Mouse (Mus musculus) spleen, embryonic (tissue): ENCODE data around the gene Slc35c1.
"Not testable (repeated sequence)": the region's sequence is repeated elsewhere in the genome, so short reads cannot be mapped to it uniquely, and the experiment has no call there.

Experiments used
- CTCF ChIA-PET: fragments of 350-600 bp; sonication (Branson Sonifier 250); formaldehyde crosslinking; loops from one replicate; lab custom pipeline; 2022; lab: Charles Lee

The Slc35c1 gene

DNA sequence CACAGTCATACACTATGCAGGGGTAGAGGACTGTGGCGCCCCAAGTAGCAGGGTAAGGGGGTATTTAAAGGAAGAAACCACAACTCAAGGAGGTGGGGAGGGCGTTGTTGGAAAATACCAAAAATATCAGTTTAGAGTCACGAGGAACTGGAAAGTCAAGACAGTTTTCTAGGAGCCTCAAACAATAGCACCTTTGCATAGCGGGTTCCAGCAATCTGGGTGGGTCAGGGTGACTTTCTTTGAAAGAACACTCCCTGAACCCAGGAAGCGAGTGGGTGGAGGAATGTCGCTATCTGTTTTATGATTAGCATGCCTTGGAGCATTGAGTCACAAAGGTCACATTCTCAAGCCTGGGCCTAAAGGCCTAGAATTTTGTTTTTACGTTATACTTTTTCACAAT, 16.2 kb upstream of the Slc35c1 start:
- CTCF ChIA-PET: not testable (repeated sequence)

DNA sequence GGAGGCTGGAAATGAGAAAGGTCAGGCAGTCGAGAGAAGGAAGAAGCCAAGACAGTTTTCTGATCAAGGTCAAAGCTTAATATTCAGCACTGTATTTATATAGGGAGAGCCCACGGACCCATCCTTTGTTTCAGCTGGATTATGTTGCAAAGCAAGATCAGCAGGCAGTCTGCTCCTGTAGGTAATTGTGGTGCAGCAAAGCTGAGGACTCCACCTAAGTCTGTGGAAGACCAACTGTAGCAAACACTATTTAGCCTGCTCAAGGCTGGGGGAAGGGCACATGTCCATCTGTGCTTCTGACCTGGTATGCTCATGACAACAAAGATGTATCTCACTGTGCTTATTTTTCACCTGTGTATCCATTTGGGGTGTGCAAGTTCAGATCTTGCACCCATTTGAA, 15.4 kb upstream of the Slc35c1 start:
- CTCF ChIA-PET: interaction anchor here (0.8 kb wide), 1 partner anchor 11 kb away, joined by 3 read pairs; no protein-coding TSS in a partner anchor

DNA sequence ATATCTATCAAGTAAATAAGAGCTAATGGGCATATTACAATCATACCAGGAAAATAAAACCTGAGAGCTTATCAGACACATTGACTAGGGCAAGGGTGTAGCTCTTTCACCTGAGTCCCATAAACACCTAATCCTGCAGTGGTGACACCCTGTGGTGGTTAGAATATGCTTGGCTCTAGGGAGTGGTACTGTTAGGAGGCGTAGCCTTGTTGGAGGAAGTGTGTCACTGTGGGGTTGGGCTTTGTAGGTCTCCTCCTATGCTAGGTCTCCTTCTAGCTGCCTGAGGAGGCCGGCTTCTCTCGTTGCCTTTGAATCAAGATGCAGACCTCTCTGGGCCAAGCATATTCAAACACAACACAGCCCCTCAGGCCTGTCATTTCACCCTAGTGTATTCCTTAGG, 14.6 kb upstream of the Slc35c1 start:
- CTCF ChIA-PET: interaction anchor here (0.8 kb wide), 1 partner anchor 12 kb away, joined by 3 read pairs; no protein-coding TSS in a partner anchor

DNA sequence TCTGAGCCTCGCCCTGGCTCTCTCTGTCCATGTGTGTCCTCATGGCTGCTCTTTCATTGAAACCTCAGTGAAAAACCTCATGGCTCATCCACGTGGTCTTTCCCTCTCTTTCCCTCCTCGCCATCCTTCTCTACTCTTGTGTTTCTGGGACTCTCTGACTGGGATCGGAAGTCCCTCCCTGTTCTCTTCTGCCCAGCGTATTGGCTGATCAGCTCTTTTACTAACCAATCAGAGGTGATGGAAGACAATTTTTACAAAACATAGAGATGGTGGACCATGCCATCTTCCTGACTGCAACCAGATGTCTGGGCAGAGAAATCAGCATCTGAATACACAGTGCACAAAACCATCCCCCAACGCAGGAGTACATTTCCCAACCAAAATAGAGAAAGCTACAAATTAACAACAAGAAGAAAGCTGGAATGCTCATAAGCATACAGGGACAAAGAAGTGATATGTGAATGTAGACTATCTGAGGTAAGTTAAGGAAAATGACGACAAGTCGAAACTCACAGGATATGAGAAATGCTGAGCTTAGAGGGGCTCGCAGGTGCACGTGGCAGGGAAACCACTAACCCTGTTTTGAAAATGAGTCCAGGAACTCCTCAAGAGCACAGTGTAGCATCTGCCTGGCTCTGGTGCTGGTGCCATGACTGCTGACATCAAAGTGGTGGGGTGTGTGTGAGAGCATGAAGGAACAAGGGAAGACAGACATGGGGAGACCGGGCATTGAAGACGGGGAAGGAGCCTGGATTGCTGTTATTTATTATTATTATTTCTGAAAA, 11.7 kb upstream of the Slc35c1 start:
- CTCF ChIA-PET: interaction anchor here (0.6 to 0.7 kb wide), 2 partner anchors 10 to 16 kb away, joined by 4 read pairs; no protein-coding TSS in a partner anchor

DNA sequence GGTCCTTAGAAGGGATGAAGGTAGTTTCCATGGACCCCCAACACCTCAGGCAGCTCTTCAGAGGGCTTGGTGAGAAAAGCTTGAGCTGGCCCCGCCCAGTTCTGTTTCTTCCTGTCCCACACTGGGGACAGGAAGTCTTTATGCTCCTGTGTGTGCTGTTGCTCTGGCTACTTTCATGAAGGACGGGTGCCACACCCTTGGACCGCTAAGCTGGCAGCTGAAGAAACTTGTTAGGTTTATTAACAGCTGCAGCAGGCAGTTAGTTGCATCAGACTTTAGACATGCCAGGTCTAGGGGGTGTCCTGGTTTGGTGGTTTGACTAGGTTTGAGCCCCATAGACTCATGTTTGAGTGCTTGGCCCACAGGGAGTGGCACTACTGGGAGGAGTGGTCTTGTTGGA, 4.4 kb upstream of the Slc35c1 start:
- CTCF ChIA-PET: interaction anchor here (0.6 kb wide), 1 partner anchor 675 kb away, joined by 3 read pairs; no protein-coding TSS in a partner anchor

DNA sequence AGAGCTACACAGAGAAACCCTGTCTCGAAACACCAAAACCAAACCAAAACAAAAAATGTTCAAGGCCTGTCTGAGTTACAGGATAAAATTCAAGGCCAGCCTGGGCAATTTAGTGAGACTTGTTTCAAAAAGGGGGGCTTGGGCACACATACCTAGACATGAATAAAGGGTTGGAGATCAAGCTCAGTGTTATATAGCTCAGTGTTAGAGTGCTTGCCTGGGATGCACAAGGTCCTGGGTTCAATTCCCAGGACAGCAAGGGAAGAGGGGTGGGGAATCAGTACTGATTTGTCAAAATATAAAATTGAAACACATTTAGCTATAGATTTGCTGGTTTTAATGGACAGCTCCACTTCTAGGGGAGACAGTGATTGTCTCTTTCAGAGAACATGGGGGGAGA, 877 bp upstream of the Slc35c1 start:
- CTCF ChIA-PET: interaction anchor here (0.6 to 1.5 kb wide), 2 partner anchors 25 to 918 kb away, joined by 3 to 7 read pairs; no protein-coding TSS in a partner anchor

DNA sequence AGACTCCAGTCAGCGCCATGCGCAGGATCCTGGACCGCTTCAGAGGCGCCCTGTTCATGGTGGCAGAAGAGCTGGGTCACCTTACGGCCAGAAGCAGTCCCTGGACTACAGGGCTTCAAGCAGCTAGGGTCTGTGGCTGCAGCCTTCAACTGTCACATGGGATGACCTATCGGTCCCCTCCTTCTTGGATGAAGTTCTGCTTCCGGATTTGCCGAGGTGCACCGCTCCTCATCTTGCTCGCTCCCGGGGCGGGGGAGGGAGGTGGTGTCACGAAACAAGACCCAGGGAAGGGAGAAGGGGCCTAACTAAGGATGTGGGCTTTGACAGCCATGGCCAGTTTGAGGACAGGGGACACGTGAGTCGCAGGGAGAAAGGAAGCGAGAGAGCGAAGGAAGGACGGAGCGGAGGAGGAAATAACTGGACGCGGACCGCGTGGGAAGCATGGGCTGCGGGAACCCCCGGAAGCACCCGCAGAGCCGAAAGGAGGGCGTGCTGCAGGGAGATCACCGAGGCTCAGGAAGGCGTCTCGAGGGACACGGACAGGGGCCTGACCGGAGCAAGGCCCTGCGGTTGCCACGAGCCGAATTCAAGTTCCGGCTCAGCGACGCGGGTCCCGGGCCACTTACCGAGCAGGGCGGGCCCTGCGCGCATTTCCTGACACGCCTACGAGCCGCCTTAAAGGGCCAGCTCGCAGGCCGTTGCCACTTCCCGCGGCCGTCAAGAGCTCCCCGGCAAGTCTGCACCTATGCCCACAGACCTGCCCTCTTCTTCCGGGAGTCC, 1.0 kb downstream of the Slc35c1 start:
- CTCF ChIA-PET: interaction anchor here (0.6 to 1.5 kb wide), 2 partner anchors 21 to 27 kb away, joined by 7 read pairs; no protein-coding TSS in a partner anchor

DNA sequence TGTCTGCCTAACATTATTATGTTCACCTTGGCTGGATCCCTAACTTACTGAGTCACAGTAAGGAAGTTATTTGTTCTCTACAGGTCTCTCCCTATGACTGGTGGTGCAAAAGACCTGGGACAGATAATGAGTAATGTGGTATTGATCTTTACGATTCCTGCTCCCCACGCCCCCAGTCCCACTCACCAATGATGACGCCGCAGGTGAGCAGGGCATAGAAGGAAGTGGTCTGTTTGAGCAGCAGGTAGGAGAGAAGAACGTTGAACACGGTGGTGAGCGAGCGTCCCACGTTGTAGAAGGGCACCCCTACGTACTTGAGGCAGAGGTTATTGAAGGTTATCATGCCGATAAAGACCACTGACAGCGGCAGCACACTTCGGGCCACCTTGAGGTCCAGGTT, 1.9 kb downstream of the Slc35c1 start:
- CTCF ChIA-PET: no interaction called here

DNA sequence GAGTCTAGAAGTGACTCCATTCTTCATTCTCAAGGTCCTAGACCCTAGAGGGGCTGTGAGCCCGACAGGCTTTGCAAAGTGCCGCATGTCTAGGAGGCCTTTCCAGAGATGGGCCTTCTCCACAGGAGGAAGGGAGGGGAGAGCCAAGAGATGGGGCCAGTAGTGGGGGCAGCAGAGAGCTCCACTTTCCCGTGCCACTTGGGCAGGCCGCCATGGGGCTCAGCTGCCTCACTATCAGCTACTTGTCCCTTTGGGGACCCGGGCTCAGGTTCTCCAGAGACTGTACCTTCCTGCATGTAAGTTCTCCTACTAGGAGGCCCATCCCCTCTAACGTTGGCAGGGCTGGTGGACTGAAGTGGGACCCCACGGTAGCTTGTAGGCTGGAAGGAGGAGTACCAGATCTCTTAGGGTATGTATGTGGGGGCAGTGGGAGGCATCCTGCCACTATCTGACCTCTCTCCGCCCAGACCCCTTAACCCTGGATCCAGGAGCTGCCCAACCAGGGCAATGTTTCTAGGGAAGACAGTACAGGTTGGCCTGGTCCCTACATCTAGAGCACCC, 3.3 kb downstream of the Slc35c1 start:
- CTCF ChIA-PET: interaction anchor here (0.5 kb wide), 1 partner anchor 13 kb away, joined by 7 read pairs; no protein-coding TSS in a partner anchor

DNA sequence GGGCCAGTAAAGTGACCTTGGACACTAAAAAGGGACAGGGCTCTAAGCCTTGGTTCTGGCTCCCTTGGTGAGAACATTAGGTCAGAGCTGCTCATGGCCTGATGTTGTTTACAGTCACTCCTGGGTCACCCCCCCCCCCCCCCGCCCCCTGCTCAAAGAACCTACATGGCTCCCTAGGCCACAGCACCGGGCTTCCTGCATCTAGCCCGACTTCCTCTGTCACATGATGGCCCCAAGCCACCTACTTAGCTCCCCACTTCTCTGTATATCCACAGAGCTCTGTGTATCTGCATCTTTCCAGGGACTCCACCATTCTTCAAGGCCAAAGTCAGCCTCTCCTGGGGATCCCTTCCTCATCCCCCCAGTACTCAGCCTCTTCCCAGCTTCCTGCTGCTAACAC, 4.6 kb downstream of the Slc35c1 start:
- CTCF ChIA-PET: interaction anchor here (0.6 kb wide), 1 partner anchor 16 kb away, joined by 4 read pairs; no protein-coding TSS in a partner anchor

DNA sequence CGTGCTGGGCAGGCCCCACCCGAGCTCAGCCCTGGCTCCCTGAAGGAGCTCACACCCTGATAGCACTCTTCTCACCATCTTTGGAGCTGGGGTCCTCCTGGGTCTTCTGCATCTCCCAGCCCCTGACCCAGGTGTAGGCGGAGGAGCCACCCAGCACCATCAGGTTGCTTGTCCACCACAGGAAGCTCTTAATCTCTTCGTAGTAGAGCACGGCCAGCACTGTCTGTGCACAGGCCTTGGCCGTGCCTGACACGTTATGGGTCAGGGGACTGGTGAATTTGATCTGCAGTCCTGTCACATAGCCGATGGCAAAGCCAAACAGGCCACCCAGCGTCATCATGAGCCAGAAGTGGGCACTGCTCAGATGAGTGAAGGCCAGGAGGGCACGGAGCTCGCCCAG, 6.2 kb downstream of the Slc35c1 start:
- CTCF ChIA-PET: no interaction called here

DNA sequence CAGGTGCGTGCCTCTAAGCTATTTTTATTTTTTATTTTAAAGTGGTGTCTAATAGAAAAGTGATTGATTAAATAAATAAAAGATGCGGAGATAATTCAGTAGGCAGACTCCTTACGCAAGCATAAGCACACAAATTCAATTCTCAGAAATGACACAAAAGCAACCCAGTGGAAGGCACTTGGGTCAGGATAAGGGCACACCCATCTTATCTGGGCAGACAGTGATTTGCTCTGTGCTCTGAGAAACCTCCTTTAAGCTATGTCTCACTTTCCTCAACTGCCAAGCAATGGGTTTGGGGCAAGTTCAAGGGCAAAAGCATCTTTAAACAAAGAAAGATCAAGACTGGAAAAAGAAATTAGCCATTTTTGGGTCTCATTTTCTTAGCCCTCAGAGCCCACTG, 9.2 kb downstream of the Slc35c1 start:
- CTCF ChIA-PET: no interaction called here

DNA sequence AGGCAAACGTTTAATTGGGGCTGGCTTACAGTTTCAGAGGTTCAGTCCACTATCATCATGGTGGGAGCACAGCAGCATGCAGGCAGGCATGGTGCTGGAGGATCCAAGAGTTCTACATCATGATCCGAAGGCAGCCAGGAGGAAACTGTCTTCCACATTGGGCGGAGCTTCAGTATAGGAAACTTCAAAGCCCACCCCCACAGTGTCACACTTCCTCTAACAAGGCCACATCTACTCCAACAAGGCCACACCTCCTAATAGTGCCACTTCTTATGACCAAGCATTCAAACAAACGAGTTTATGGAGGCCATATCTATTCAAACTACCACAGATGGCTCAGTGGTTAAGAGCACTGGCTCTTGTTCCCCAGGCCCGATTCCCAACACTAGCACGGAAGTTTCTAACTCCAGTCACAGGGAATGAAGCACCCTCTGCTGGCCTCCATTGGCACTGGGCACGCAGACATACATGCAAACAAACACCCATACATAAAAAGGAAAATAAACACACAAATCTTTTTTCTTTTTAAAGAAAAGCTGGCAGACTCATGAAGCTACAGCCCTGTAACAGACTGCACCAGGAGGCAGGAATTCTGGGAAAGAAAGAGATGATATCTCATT, 13.1 kb downstream of the Slc35c1 start:
- CTCF ChIA-PET: no interaction called here

DNA sequence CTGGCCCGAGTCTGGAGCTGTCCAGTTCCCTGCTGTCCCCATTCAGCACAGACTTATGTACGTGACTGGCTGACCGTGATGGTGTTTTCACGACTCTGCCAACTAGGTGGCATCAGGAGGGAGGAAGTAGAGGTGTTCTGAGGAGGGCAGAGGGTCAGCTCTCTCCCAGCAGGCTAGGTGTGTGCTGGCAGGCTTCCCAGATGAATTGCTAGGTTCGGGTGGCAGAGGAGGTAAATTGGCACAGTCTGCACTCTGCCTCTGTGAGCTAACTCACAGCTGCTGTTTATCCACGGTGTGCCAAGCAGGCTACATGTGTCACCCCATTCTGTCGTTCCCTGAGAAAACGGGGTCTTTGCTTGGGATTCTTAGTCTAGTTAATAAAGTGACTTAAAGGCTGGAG, 13.7 kb downstream of the Slc35c1 start:
- CTCF ChIA-PET: no interaction called here

DNA sequence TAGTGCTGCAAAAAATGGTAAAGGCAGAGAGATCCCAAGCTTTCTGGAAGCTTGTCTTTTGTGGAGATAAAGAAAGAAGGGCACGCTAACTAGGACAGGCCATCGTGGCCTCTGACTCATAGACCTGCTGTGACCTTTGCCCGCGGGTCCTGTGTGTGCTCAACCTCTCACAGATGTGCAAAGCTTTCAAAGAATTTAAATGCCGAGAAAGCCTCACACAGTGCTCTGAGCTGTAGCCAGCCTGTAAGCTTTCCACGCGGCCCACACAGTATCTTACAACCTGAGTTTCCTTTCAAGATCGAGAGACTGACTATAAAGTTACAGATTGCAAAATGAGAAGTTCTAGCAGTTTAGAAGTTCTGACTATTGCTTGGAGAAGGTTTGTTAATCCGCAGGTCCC, 14.4 kb downstream of the Slc35c1 start:
- CTCF ChIA-PET: no interaction called here

DNA sequence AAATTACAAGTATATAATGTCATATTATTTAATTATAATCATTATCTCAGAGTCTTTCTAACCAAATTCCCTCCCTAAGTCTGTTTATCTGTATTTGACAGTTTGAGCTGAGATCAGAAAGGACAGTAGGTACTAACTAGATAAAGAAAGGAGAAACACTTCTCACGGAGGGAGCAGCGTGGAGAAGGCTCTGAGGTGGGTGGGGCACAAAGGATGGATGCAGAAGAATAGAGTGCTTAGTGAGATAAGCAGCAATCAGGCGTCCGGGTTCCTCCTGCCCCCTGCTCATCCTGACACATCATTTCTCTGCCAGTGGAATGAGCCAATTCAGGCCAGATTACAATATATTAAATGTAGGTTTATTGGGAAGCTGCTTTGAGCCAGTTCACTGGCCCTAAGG, 16.0 kb downstream of the Slc35c1 start:
- CTCF ChIA-PET: no interaction called here

DNA sequence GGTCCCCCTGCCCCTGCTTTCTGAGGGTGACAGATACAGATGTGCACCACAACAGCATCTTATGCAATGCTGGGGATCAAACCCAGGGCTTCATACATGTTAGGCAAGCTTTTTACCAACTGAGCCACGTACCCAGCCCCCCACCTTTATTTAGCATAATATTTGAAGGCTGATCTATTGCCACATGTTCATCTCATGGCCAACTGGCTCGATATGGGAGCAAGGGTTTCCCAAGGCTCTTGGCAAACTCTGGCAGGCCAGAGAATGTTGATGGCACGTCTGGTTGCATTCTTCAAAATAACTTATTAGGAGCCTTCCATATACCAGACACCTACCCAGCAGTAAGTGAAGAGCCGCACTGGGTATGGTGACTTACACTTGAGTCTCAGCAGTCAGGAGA, 17.0 kb downstream of the Slc35c1 start:
- CTCF ChIA-PET: no interaction called here

DNA sequence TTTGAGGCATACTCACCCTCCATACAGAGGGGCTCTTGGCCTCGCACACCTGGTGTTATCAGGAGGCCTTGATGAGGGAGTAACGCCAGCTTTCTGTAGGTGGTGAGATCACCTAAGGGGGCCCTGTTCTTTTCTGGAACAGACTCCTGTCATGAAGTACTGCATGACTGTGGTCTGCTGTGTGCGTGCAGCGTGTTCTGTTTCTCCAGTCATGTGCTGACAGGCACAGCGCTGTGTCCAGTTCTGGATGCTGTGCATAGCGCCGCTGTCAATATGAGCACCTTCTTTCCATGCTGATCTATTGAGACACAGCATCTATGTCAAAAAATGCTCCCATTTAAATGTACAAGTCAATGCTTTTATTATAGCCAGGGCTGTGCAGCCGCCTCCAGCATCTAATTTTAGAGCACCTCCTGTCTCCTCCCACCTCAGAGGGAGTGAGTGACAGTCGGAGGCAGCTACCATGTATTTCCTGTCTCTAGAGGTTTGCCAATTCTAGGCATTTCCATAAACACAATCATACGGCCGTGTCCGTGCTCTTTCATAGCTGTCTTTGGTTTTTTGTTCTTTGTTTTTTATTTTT, 17.8 kb downstream of the Slc35c1 start:
- CTCF ChIA-PET: interaction anchor here (0.7 kb wide), 1 partner anchor 124 kb away, joined by 3 read pairs; no protein-coding TSS in a partner anchor

DNA sequence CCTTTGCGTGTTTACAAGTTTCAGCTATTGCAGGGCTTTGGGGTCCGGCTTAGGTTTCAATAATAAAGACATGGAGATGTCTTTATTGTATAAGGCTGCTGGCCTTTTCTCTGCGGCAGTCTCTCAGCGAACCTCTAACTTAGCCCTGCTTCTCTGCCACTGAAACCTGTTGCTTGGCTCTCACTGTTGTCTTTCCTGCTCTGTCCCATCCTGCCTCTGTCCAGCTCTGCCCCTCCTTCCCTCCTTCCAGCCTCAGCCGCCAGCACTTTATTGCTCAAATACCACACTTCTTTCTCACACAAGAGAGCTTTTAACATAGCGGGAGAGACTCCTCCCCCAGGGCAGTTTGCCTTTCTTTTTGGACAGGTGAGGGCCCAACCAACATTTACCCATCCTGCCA, 19.9 kb downstream of the Slc35c1 start:
- CTCF ChIA-PET: no interaction called here

DNA sequence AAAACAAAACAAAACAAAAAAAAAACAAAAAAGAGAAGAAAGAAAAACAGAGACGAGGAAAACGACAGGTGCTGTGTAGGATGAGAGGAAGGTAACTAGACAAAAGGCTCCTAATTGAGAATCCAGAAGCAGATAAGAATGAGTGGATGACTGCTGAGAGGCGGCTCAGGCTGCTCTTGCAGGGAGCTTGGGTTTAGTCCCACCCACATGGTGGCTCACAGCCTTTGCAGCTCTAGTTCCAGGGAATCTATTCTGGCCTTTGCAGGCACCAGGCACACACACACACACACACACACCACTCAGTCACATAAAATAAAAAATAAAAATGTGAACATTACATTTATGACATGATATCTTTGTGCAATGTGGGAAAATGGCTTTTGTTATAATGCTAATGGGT, 21.8 kb downstream of the Slc35c1 start:
- CTCF ChIA-PET: interaction anchor here (0.7 to 1.3 kb wide), 4 partner anchors 21 to 1988 kb away, joined by 3 to 7 read pairs (median 4); no protein-coding TSS in a partner anchor

DNA sequence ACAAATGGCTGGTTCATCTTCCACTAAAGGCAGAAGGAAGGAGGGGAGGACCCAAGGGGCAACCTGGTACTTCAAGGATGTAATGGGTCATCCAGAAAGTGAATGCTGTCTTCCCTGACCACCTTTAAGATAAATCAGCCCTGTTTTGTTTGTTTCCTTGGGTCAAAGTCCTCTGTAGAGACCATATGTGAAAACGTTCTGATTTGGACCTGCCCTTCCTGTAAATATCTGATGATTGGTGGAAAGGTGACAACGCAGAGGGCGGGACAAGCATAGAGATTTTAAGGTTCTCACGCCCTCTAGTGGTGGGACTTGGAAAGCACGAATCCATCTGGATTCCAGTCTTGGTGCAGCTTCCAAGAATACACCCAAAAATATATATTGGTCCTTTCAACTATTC, 22.5 kb downstream of the Slc35c1 start:
- CTCF ChIA-PET: interaction anchor here (0.6 to 1.3 kb wide), 5 partner anchors 22 to 1988 kb away, joined by 3 to 18 read pairs (median 4); no protein-coding TSS in a partner anchor
